Mouse (Mus musculus) ES-E14 (cell line): ENCODE measurements around the gene Ackr3.

ENCODE experiments used
- CHD2 ChIP-seq: IDR thresholded peaks from 2 replicates; pipeline ENCODE4 v1.6.1; 2014; ENCODE audit warnings: mild to moderate bottlenecking, low read depth, low read length, inconsistent platforms
- HCFC1 ChIP-seq: IDR thresholded peaks from 2 replicates; pipeline ENCODE4 v1.6.1; 2012; ENCODE audit warnings: low read length, inconsistent platforms, borderline replicate concordance; ENCODE audit not compliant: insufficient read depth
- MAFK ChIP-seq: IDR thresholded peaks from 2 replicates; pipeline ENCODE4 v1.6.1; 2014; ENCODE audit warnings: mild to moderate bottlenecking, low read depth, low read length, inconsistent platforms; ENCODE audit not compliant: insufficient read depth
- ZC3H11A ChIP-seq: IDR thresholded peaks from 2 replicates; pipeline ENCODE4 v1.6.1; 2012; ENCODE audit warnings: low read depth, mild to moderate bottlenecking, inconsistent platforms, low read length, borderline replicate concordance
- ZNF384 ChIP-seq: IDR thresholded peaks from 2 replicates; pipeline ENCODE4 v1.6.1; 2012; ENCODE audit warnings: low read depth, low read length, inconsistent platforms

GRCm38 (mm10) chr1:90231591-90232490 is 28.1 kb downstream of the Ackr3 start:
- TF ChIP-seq ZC3H11A (no peak), CHD2 (no peak), ZNF384 (no peak), MAFK (no peak), HCFC1 (no peak)
